Comparison of ENCODE assay signal across 26 mouse cellular contexts in the genomic region with DNA sequence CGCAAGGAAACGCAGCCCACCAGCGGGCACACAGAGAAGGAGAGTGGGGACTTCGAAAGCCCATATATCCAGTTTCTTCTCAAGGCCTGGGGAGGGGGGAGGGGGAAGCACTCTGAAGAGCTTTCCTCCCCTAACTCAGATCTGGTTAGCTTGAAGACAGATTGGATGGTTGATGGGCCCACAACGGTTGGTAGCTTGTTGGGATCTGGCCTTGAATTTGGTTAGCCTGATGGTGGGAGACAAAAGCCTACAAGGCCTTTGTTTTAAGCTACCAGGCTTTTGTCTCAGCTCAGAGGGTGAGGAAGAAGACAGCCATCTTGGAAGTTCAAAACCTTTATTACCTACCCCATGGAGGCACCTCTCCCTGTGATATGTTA. TPM values are rescaled to one million over a fixed set of nuclear protein-coding genes. Genes with fewer than 3 reads are reported as not detected.
DNase-seq lines count a peak whose midpoint lies in the region; ATAC-seq lines count a peak whose summit lies in the region.
"Had no signal": no experiment of that assay in that cellular context is flagged by ENCODE, and none has a peak within 500 bp of the region (broad histone marks: within the 10 kb centered on the region; RNA-seq: fewer than 3 reads in every experiment).

No protein-coding gene starts in this region.

- no peak overlapping the region for H3K4me3 ChIP-seq in heart, embryonic 12.5 days
- no peak overlapping the region for H3K4me3 ChIP-seq in lung, embryonic 15.5 days
- H3K4me3 ChIP-seq in stomach, embryonic 16.5 days (replicated peaks; ENCODE audit: low read length), result no peak overlapping the region
- H3K4me3 ChIP-seq: left cerebral cortex, adult 2 months; megakaryocyte, embryonic 14.5 days had no signal

- 12% methylated on average over 5 of the region's 5 CpGs for WGBS in heart, embryonic 12.5 days
- 24% methylated on average over 5 of the region's 5 CpGs for WGBS in lung, embryonic 15.5 days
- WGBS in stomach, embryonic 16.5 days, result 37% methylated on average over 5 of the region's 5 CpGs

- peaks cover 29% of the 10 kb centered on the region for H3K4me1 ChIP-seq in heart, embryonic 12.5 days (replicated peaks)
- H3K4me1 ChIP-seq in lung, embryonic 15.5 days, result peaks cover 12% of the 10 kb centered on the region
- peaks cover 21% of the 10 kb centered on the region for H3K4me1 ChIP-seq in stomach, embryonic 16.5 days (ENCODE audit: control insufficient read depth, insufficient read depth, low read length)

- H3K4me2 ChIP-seq in heart, embryonic 12.5 days, result peak overlapping the region; percentile 54
- no peak overlapping the region for H3K4me2 ChIP-seq in lung, embryonic 15.5 days
- peak overlapping the region; percentile 10; the same call in 1 of the 2 replicates for H3K4me2 ChIP-seq in stomach, embryonic 16.5 days (ENCODE audit: low read depth, low read length)

- H3K36me3 ChIP-seq in heart, embryonic 12.5 days, result no peaks in the 10 kb centered on the region
- no peaks in the 10 kb centered on the region for H3K36me3 ChIP-seq in lung, embryonic 15.5 days
- no peaks in the 10 kb centered on the region for H3K36me3 ChIP-seq in stomach, embryonic 16.5 days (ENCODE audit: control insufficient read depth, insufficient read depth, low read length)
- H3K36me3 ChIP-seq: limb, embryonic 10.5 days had no signal

- no peaks in the 10 kb centered on the region for H3K9me3 ChIP-seq in heart, embryonic 12.5 days (replicated peaks)
- H3K9me3 ChIP-seq in lung, embryonic 15.5 days, result no peaks in the 10 kb centered on the region
- H3K9me3 ChIP-seq in stomach, embryonic 16.5 days (replicated peaks; ENCODE audit: control insufficient read depth, low read length), result no peaks in the 10 kb centered on the region
- H3K9me3 ChIP-seq: limb, embryonic 10.5 days had no signal

- 0 out of 2 replicates have a peak, but pooled peaks cover 4% of the 10 kb centered on the region for H3K27me3 ChIP-seq in heart, embryonic 12.5 days (replicated peaks)
- no peaks in the 10 kb centered on the region for H3K27me3 ChIP-seq in lung, embryonic 15.5 days
- H3K27me3 ChIP-seq in stomach, embryonic 16.5 days (ENCODE audit: control insufficient read depth, insufficient read depth, low read length), result no peaks in the 10 kb centered on the region

- no peak overlapping the region for H3K9ac ChIP-seq in heart, embryonic 12.5 days
- no peak overlapping the region for H3K9ac ChIP-seq in lung, embryonic 15.5 days
- no peak overlapping the region for H3K9ac ChIP-seq in stomach, embryonic 16.5 days (ENCODE audit: low read length)

- intact Hi-C loops in heart, postnatal 25 days (cut with DNase I), result no loop called here

- DNase-seq in heart, postnatal 25 days (ENCODE audit: low spot score), result no peak
- no peak for DNase-seq in lung, postnatal 36 days
- peak; percentile 76 for DNase-seq in R1 (ENCODE audit: low read depth, low spot score)
- no peak for DNase-seq in cerebellum, postnatal 10 days
- DNase-seq in right cerebral cortex, adult 18-20 months, result no peak
- DNase-seq: adrenal gland, adult 8-10 months; cerebellum, adult 11 months; cerebellum, postnatal 25 days; kidney, adult 2 months; thymus, adult 2 months had no signal

- H3K27ac ChIP-seq in heart, embryonic 12.5 days (ENCODE audit: poor library complexity, severe bottlenecking), result no peak overlapping the region
- H3K27ac ChIP-seq in lung, embryonic 15.5 days, result peak overlapping the region; percentile 77
- H3K27ac ChIP-seq in stomach, embryonic 16.5 days (ENCODE audit: low read length), result peak overlapping the region; percentile 51
- H3K27ac ChIP-seq: left cerebral cortex, adult 2 months had no signal

- no peak for ATAC-seq in heart, embryonic 12.5 days (ENCODE audit: insufficient number of reproducible peaks, low FRiP score)
- no peak for ATAC-seq in lung, embryonic 15.5 days (ENCODE audit: borderline replicate concordance, extremely low read depth, low FRiP score, low TSS enrichment)
- no peak for ATAC-seq in stomach, embryonic 16.5 days (ENCODE audit: insufficient read depth, low FRiP score)
- ATAC-seq: forebrain, embryonic 16.5 days; hindbrain, embryonic 16.5 days had no signal

RNA-seq across cellular contexts. Expression of a gene that starts 11.1 kb away (rescaled TPM):
- polyA plus RNA-seq in heart, embryonic 12.5 days (2016; fragmentation: Nextera tagmentation; extraction: Ambion mirVana), result 0.26 TPM in 1 of 2 replicates, not detected in the other
- under 1 TPM; 0.48 to 0.65 TPM for total RNA-seq in heart, postnatal 25 days (2021)
- polyA plus RNA-seq in lung, embryonic 15.5 days (2015; fragmentation: Nextera tagmentation; extraction: Ambion mirVana), result 4.3 and 4.5 TPM in 2 replicates
- 14.9 and 17.7 TPM in 2 replicates for polyA plus RNA-seq in stomach, embryonic 16.5 days (2015; fragmentation: Nextera tagmentation; extraction: Ambion mirVana)
- polyA plus RNA-seq: C2C12; erythroblast, embryonic 14.5 days; forebrain, embryonic 16.5 days; limb, embryonic 10.5 days had no signal

RNA-seq across cellular contexts. Expression of a gene that starts 57.6 kb away (rescaled TPM):
- not detected in 2 replicates for polyA plus RNA-seq in heart, embryonic 12.5 days (2016; fragmentation: Nextera tagmentation; extraction: Ambion mirVana)
- not detected for total RNA-seq in heart, postnatal 25 days (2021)
- polyA plus RNA-seq in lung, embryonic 15.5 days (2015; fragmentation: Nextera tagmentation; extraction: Ambion mirVana), result not detected in 2 replicates
- polyA plus RNA-seq in stomach, embryonic 16.5 days (2015; fragmentation: Nextera tagmentation; extraction: Ambion mirVana), result 0.40 TPM in 1 of 2 replicates, not detected in the other
- total RNA-seq: adrenal gland, adult 8-10 months; layer of hippocampus, adult 8-10 months; left cerebral cortex, adult 2 months; midbrain, postnatal 0 days had no signal
- polyA plus RNA-seq: brain, embryonic 14.5 days; C2C12; erythroblast, embryonic 14.5 days; forebrain, embryonic 16.5 days; heart, embryonic 16.5 days; hindbrain, embryonic 16.5 days; limb, embryonic 10.5 days; lung, adult 2 months; midbrain, postnatal 0 days; small intestine, adult 2 months; thymus, adult 2 months had no signal
